Mouse (Mus musculus): ENCODE data around the gene Kifc3. TPM values are rescaled to one million over a fixed set of nuclear protein-coding genes. Genes with fewer than 3 reads are reported as not detected.

The Kifc3 gene
- total and polyA plus RNA-seq, 2 experiments from 2014 or later = 32.7 to 54.1 TPM

GRCm38 (mm10) chr8:95093574-95093973, 109.0 kb downstream of the Kifc3 start:
- no peak for DNase-seq
- Histone ChIP-seq H3K4me1 (ENCODE audit: insufficient read depth) (no peaks in the 10 kb centered on the region), H3K36me3 (ENCODE audit: insufficient read depth) (peaks cover 92% of the 10 kb centered on the region), H3K9me3 (ENCODE audit: low read length) (no peaks in the 10 kb centered on the region), H3K4me3 (ENCODE audit: low read depth, low read length) (no peak overlapping the region), H3K9ac (no peak overlapping the region), H3K27me3 (ENCODE audit: insufficient read depth, low read length) (no peaks in the 10 kb centered on the region), H3K27ac (ENCODE audit: low read depth, low read length) (no peak overlapping the region), H3K4me2 (ENCODE audit: low read depth) (no peak overlapping the region)
- no peak for TF ChIP-seq CTCF (IDR thresholded peaks at IDR 0.05; ENCODE audit: low read depth)
- 88% methylated on average over 4 of the region's 4 CpGs for WGBS
- ATAC-seq = no peak

- TF ChIP-seq CTCF (IDR thresholded peaks at IDR 0.05; ENCODE audit: low read depth) = no peak
- H3K4me1 ChIP-seq (ENCODE audit: insufficient read depth) = peaks cover 7% of the 10 kb centered on the region; the same call in 1 of the 2 replicates
- H3K27me3 ChIP-seq (ENCODE audit: insufficient read depth, low read length) = no peaks in the 10 kb centered on the region
- WGBS = 86% methylated on average over 7 of the region's 7 CpGs
- H3K27ac ChIP-seq (ENCODE audit: low read depth, low read length) = no peak overlapping the region
- DNase-seq = no peak
- peaks cover 55% of the 10 kb centered on the region for H3K36me3 ChIP-seq (ENCODE audit: insufficient read depth)
- H3K9ac ChIP-seq = no peak overlapping the region
- no peak overlapping the region for H3K4me2 ChIP-seq (ENCODE audit: low read depth)
- H3K4me3 ChIP-seq (ENCODE audit: low read depth, low read length) = no peak overlapping the region
- no peaks in the 10 kb centered on the region for H3K9me3 ChIP-seq (ENCODE audit: low read length)
- no peak for ATAC-seq
Measured at GRCm38 (mm10) chr8:95085432-95086141, 117.0 kb downstream of the Kifc3 start.

- Histone ChIP-seq H3K27me3 (ENCODE audit: insufficient read depth, low read length) (no peaks in the 10 kb centered on the region), H3K27ac (ENCODE audit: low read depth, low read length) (no peak overlapping the region), H3K4me3 (ENCODE audit: low read depth, low read length) (no peak overlapping the region), H3K4me1 (ENCODE audit: insufficient read depth) (peaks cover 7% of the 10 kb centered on the region; the same call in 1 of the 2 replicates), H3K9me3 (ENCODE audit: low read length) (no peaks in the 10 kb centered on the region), H3K9ac (no peak overlapping the region), H3K4me2 (ENCODE audit: low read depth) (no peak overlapping the region), H3K36me3 (ENCODE audit: insufficient read depth) (peaks cover 48% of the 10 kb centered on the region)
- DNase-seq = no peak
- no peak for ATAC-seq
- TF ChIP-seq CTCF (IDR thresholded peaks at IDR 0.05; ENCODE audit: low read depth) = no peak
- 90% methylated on average over 10 of the region's 10 CpGs for WGBS
Measured at GRCm38 (mm10) chr8:95084744-95085431, 117.7 kb downstream of the Kifc3 start.

GRCm38 (mm10) chr8:95084261-95084660, 118.4 kb downstream of the Kifc3 start:
- Histone ChIP-seq H3K27me3 (ENCODE audit: insufficient read depth, low read length) (no peaks in the 10 kb centered on the region), H3K36me3 (ENCODE audit: insufficient read depth) (peaks cover 44% of the 10 kb centered on the region), H3K4me3 (ENCODE audit: low read depth, low read length) (no peak overlapping the region), H3K9ac (no peak overlapping the region), H3K4me1 (ENCODE audit: insufficient read depth) (peaks cover 7% of the 10 kb centered on the region; the same call in 1 of the 2 replicates), H3K4me2 (ENCODE audit: low read depth) (no peak overlapping the region), H3K27ac (ENCODE audit: low read depth, low read length) (no peak overlapping the region), H3K9me3 (ENCODE audit: low read length) (no peaks in the 10 kb centered on the region)
- WGBS = 85% methylated on average over 4 of the region's 4 CpGs
- DNase-seq = no peak
- TF ChIP-seq CTCF (IDR thresholded peaks at IDR 0.05; ENCODE audit: low read depth) = no peak
- ATAC-seq = no peak

- Histone ChIP-seq H3K9ac (peak overlapping the region; percentile 78), H3K36me3 (ENCODE audit: insufficient read depth) (peaks cover 22% of the 10 kb centered on the region), H3K27ac (ENCODE audit: low read depth, low read length) (peak overlapping the region; percentile 85), H3K4me2 (ENCODE audit: low read depth) (peak overlapping the region; percentile 84), H3K4me3 (ENCODE audit: low read depth, low read length) (peak overlapping the region; percentile 77), H3K4me1 (ENCODE audit: insufficient read depth) (peaks cover 7% of the 10 kb centered on the region; the same call in 1 of the 2 replicates), H3K9me3 (ENCODE audit: low read length) (no peaks in the 10 kb centered on the region), H3K27me3 (ENCODE audit: insufficient read depth, low read length) (no peaks in the 10 kb centered on the region)
- TF ChIP-seq CTCF (IDR thresholded peaks at IDR 0.05; ENCODE audit: low read depth) = no peak
- DNase-seq (no peak), ATAC-seq (no peak)
- WGBS = 9% methylated on average over 11 of the region's 11 CpGs
Measured at GRCm38 (mm10) chr8:95081650-95082049, 121.0 kb downstream of the Kifc3 start.

- WGBS = under 1% methylated on average over 47 of the region's 47 CpGs
- ATAC-seq = peak; percentile 97
Measured at GRCm38 (mm10) chr8:95080381-95081341, 122.0 kb downstream of the Kifc3 start, which contains the start of gene Katnb1. Katnb1 (plus strand) TSS chr8:95081186.

More at GRCm38 (mm10) chr8:95080381-95081341, 122.0 kb downstream of the Kifc3 start, which contains the start of gene Katnb1:
- no peaks in the 10 kb centered on the region for H3K27me3 ChIP-seq (ENCODE audit: insufficient read depth, low read length)
- peaks cover 16% of the 10 kb centered on the region for H3K36me3 ChIP-seq (ENCODE audit: insufficient read depth)
- peak; percentile 100 for DNase-seq
- H3K27ac ChIP-seq (ENCODE audit: low read depth, low read length) = peak within 1 kb of the TSS; percentile 85
- H3K4me3 ChIP-seq (ENCODE audit: low read depth, low read length) = peak within 1 kb of the TSS; percentile 77
- peak within 1 kb of the TSS; percentile 84 for H3K4me2 ChIP-seq (ENCODE audit: low read depth)
- H3K9me3 ChIP-seq (ENCODE audit: low read length) = no peaks in the 10 kb centered on the region
- H3K4me1 ChIP-seq (ENCODE audit: insufficient read depth) = peaks cover 7% of the 10 kb centered on the region; the same call in 1 of the 2 replicates
- TF ChIP-seq CTCF (IDR thresholded peaks at IDR 0.05; ENCODE audit: low read depth) = no peak
- H3K9ac ChIP-seq = peak within 1 kb of the TSS; percentile 78
